Mouse (Mus musculus) hindbrain, postnatal 0 days (tissue): ENCODE measurements around the gene Vmp1. TPM values are rescaled to one million over a fixed set of nuclear protein-coding genes. Genes with fewer than 3 reads are reported as not detected.

Source experiments
- ATAC-seq: fragments of 200-750 bp; cut with Nextera tagmentation; 2 replicates; pipeline ENCODE4 v1.8.0; 2017; ENCODE audit warnings: mild to moderate bottlenecking, moderate TSS enrichment, moderate library complexity
- DNase-seq: peaks from one replicate; pipeline ENCODE4 v3.0.0-alpha.2; 2015; ENCODE audit warnings: low spot score
- H3K27ac ChIP-seq: fragments of 300-500 bp; sonication (generic); 2 replicates; pipeline ENCODE4 v1.5.1; 2014; ENCODE audit warnings: mild to moderate bottlenecking
- H3K27me3 ChIP-seq: fragments of 300-500 bp; sonication (generic); 2 replicates; pipeline ENCODE4 v1.6.1; 2014; ENCODE audit warnings: low read length, mixed read lengths; ENCODE audit not compliant: insufficient read depth
- H3K36me3 ChIP-seq: fragments of 300-500 bp; sonication (generic); 2 replicates; pipeline ENCODE4 v1.6.1; 2014; ENCODE audit warnings: low read length, mixed read lengths; ENCODE audit not compliant: insufficient read depth
- H3K4me1 ChIP-seq: fragments of 300-500 bp; sonication (generic); 2 replicates; pipeline ENCODE4 v1.6.1; 2014; ENCODE audit warnings: antibody characterized with exemption, low read length, mixed read lengths; ENCODE audit not compliant: insufficient read depth
- H3K4me2 ChIP-seq: fragments of 300-500 bp; sonication (generic); 2 replicates; pipeline ENCODE4 v1.6.1; 2014; ENCODE audit warnings: low read depth, mild to moderate bottlenecking, low read length, moderate library complexity, mixed read lengths
- H3K4me3 ChIP-seq: fragments of 300-500 bp; sonication (generic); 2 replicates; pipeline ENCODE4 v1.5.1; 2014; ENCODE audit warnings: low read length
- H3K9ac ChIP-seq: fragments of 300-500 bp; sonication (generic); replicated peaks from 2 replicates; pipeline ENCODE4 v1.6.1; 2014; ENCODE audit warnings: mild to moderate bottlenecking, low read length, moderate library complexity, mixed read lengths
- H3K9me3 ChIP-seq: fragments of 300-500 bp; sonication (generic); 2 replicates; pipeline ENCODE4 v1.6.1; 2016; ENCODE audit warnings: low read length, mixed read lengths
- CTCF ChIP-seq: IDR thresholded peaks from 2 replicates; pipeline ENCODE4 v1.5.1; 2016; ENCODE audit warnings: antibody characterized with exemption, control low read depth, low read depth
- WGBS: fragments of 180-500 bp; shearing (Covaris S2); extraction: QIAGEN DNeasy Blood & Tissue Kit; methylation state at CpG from one replicate; pipeline ENCODE4 v1.1.7; 2014; 5-methylcytosine and 5-hydroxymethylcytosine counted together
- polyA plus RNA-seq: library from polyadenylated mRNA; unstranded; fragments of >200 nt; fragmentation: Nextera tagmentation; extraction: Ambion mirVana; gene quantifications from 2 replicates; pipeline ENCODE4 v1.2.1, GENCODE M21; 2015
- total RNA-seq: library from RNA; depleted of rRNA; stranded (reverse); fragments of >200 nt; gene quantifications from 2 replicates; pipeline ENCODE4 v1.2.3, GENCODE M21; 2014

Vmp1 gene
- total and polyA plus RNA-seq, 2 experiments from 2014 or later = 51.6 to 129 TPM

- Histone ChIP-seq H3K27ac (no peak overlapping the region), H3K4me2 (no peak overlapping the region), H3K4me3 (no peak overlapping the region), H3K9me3 (no peaks in the 10 kb centered on the region), H3K9ac (no peak overlapping the region), H3K36me3 (peaks cover 32% of the 10 kb centered on the region; the same call in 1 of the 2 replicates), H3K27me3 (no peaks in the 10 kb centered on the region), H3K4me1 (no peaks in the 10 kb centered on the region)
- DNase-seq (no peak), ATAC-seq (no peak)
- 93% methylated on average over 3 of the region's 3 CpGs for WGBS
- TF ChIP-seq CTCF = no peak
Measured at GRCm38 (mm10) chr11:86690383-86690782, 6.7 kb upstream of the Vmp1 start.

- Histone ChIP-seq H3K4me1 (peaks cover 15% of the 10 kb centered on the region), H3K9me3 (no peaks in the 10 kb centered on the region), H3K9ac (0 out of 2 replicates have a peak overlapping the region, but pooled peaks have one; percentile 88), H3K4me3 (0 out of 2 replicates have a peak overlapping the region, but pooled peaks have one; percentile 86), H3K27me3 (no peaks in the 10 kb centered on the region), H3K36me3 (peaks cover 13% of the 10 kb centered on the region; the same call in 1 of the 2 replicates), H3K4me2 (0 out of 2 replicates have a peak overlapping the region, but pooled peaks have one; percentile 80), H3K27ac (no peak overlapping the region)
- DNase-seq (no peak), ATAC-seq (no peak)
- WGBS = 100% methylated on average over 1 of the region's 1 CpGs
- TF ChIP-seq CTCF = no peak
Measured at GRCm38 (mm10) chr11:86685366-86685765, 1.7 kb upstream of the Vmp1 start.

- Histone ChIP-seq H3K27ac (peak overlapping the region; percentile 88), H3K27me3 (no peaks in the 10 kb centered on the region), H3K4me3 (peak overlapping the region; percentile 86), H3K9ac (peak overlapping the region; percentile 88), H3K4me1 (peaks cover 15% of the 10 kb centered on the region), H3K36me3 (peaks cover 6% of the 10 kb centered on the region; the same call in 1 of the 2 replicates), H3K9me3 (no peaks in the 10 kb centered on the region), H3K4me2 (peak overlapping the region; percentile 80)
- ATAC-seq = no peak
- DNase-seq = no peak
- no peak; the same call in 1 of the 2 replicates for TF ChIP-seq CTCF
- WGBS = 9% methylated on average over 20 of the region's 20 CpGs
Measured at GRCm38 (mm10) chr11:86684126-86685012, 733 bp upstream of the Vmp1 start.

- 37% methylated on average over 7 of the region's 7 CpGs for WGBS
- H3K4me3 ChIP-seq = peak overlapping the region; percentile 86
- H3K27me3 ChIP-seq = no peaks in the 10 kb centered on the region
- H3K9me3 ChIP-seq = no peaks in the 10 kb centered on the region
- peak overlapping the region; percentile 67 for H3K4me2 ChIP-seq
- ATAC-seq (no peak), DNase-seq (no peak)
- no peak for TF ChIP-seq CTCF
- H3K36me3 ChIP-seq = no peaks in the 10 kb centered on the region
- H3K27ac ChIP-seq = peak overlapping the region; percentile 88; the same call in 1 of the 2 replicates
- H3K4me1 ChIP-seq = peaks cover 15% of the 10 kb centered on the region
- H3K9ac ChIP-seq = peak overlapping the region; percentile 88
Measured at GRCm38 (mm10) chr11:86682861-86683260, 775 bp downstream of the Vmp1 start.

GRCm38 (mm10) chr11:86681423-86681822 lies 2.2 kb downstream of the Vmp1 start:
- Histone ChIP-seq H3K36me3 (no peaks in the 10 kb centered on the region), H3K9ac (no peak overlapping the region), H3K9me3 (no peaks in the 10 kb centered on the region), H3K27me3 (no peaks in the 10 kb centered on the region), H3K27ac (no peak overlapping the region), H3K4me3 (no peak overlapping the region), H3K4me1 (peaks cover 15% of the 10 kb centered on the region), H3K4me2 (no peak overlapping the region)
- WGBS = 94% methylated on average over 3 of the region's 3 CpGs
- ATAC-seq = no peak
- no peak for DNase-seq
- TF ChIP-seq CTCF = no peak

GRCm38 (mm10) chr11:86680729-86681128 lies 2.9 kb downstream of the Vmp1 start:
- DNase-seq (no peak), ATAC-seq (no peak)
- H3K4me1 ChIP-seq = peaks cover 15% of the 10 kb centered on the region
- H3K27ac ChIP-seq = no peak overlapping the region
- no peak overlapping the region for H3K9ac ChIP-seq
- H3K9me3 ChIP-seq = no peaks in the 10 kb centered on the region
- no peak for TF ChIP-seq CTCF
- 97% methylated on average over 3 of the region's 3 CpGs for WGBS
- H3K27me3 ChIP-seq = no peaks in the 10 kb centered on the region
- no peak overlapping the region for H3K4me2 ChIP-seq
- no peak overlapping the region for H3K4me3 ChIP-seq
- H3K36me3 ChIP-seq = no peaks in the 10 kb centered on the region

GRCm38 (mm10) chr11:86678957-86679356 lies 4.7 kb downstream of the Vmp1 start:
- no peak for ATAC-seq
- TF ChIP-seq CTCF = no peak
- WGBS = 50% methylated on average over 5 of the region's 5 CpGs
- Histone ChIP-seq H3K4me1 (peaks cover 6% of the 10 kb centered on the region), H3K27me3 (no peaks in the 10 kb centered on the region), H3K9me3 (no peaks in the 10 kb centered on the region), H3K4me2 (no peak overlapping the region), H3K4me3 (no peak overlapping the region), H3K9ac (no peak overlapping the region), H3K27ac (no peak overlapping the region), H3K36me3 (no peaks in the 10 kb centered on the region)
- DNase-seq = no peak
